Comparison of ENCODE assay signal across 20 mouse cellular contexts in the genomic region with DNA sequence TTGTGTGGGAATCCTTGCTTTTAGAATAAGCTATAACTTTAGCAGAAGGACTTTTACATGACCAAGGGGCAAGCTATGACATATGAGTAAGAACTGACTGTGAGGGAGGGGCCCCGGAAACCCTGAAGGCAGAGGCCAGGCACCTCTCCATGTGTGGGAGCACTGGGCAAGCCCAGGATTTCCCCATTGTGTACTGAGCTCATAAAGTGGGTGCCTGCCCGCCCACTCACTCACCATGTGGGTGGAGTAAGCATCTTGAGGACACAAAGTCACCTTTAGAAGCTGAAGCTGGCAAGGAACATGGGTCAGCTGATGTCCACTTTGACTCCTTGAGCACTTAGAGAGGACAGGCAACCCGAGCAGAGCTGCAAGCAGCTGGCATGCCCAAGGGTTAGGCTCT.
A peak's percentile ranks its signal among the peaks of the same experiment; 100 is the strongest.
DNase-seq lines count a peak whose midpoint lies in the region; ATAC-seq and TF ChIP-seq lines count a peak whose summit lies in the region.
"Had no signal": no experiment of that assay in that cellular context is flagged by ENCODE, and none has a peak within 500 bp of the region (broad histone marks: within the 10 kb centered on the region; RNA-seq: fewer than 3 reads in every experiment).

No protein-coding gene starts in this region.

- peaks cover 4 to 22% of the 10 kb centered on the region in 2 experiments; a peak in 3 of 4 replicates for H3K4me1 ChIP-seq in CH12.LX (ENCODE audit: control insufficient read depth in 1 of 2, insufficient read depth in 2 of 2)
- no peaks in the 10 kb centered on the region for H3K4me1 ChIP-seq in lung, postnatal 0 days (ENCODE audit: insufficient read depth, low read depth, low read length)
- H3K4me1 ChIP-seq in hindbrain, embryonic 10.5 days (replicated peaks): no peaks in the 10 kb centered on the region; the same call in 1 of the 2 replicates
- no peaks in the 10 kb centered on the region for H3K4me1 ChIP-seq in midbrain, embryonic 13.5 days (replicated peaks)
- H3K4me1 ChIP-seq: embryonic facial prominence, embryonic 10.5 days; forebrain, embryonic 10.5 days; hindbrain, embryonic 13.5 days had no signal

- no peak overlapping the region for H3K4me2 ChIP-seq in CH12.LX (ENCODE audit: insufficient read depth, low read depth, poor library complexity, severe bottlenecking)
- H3K4me2 ChIP-seq in lung, postnatal 0 days (replicated peaks; ENCODE audit: low read depth, low read length): no peak overlapping the region
- no peak overlapping the region for H3K4me2 ChIP-seq in midbrain, embryonic 13.5 days (replicated peaks)
- H3K4me2 ChIP-seq: hindbrain, embryonic 13.5 days had no signal

- no peaks in the 10 kb centered on the region for H3K79me2 ChIP-seq in CH12.LX (replicated peaks; ENCODE audit: control insufficient read depth, extremely low read depth, insufficient read depth, poor library complexity, severe bottlenecking)

- H3K27me3 ChIP-seq in CH12.LX (replicated peaks): no peaks in the 10 kb centered on the region
- no peaks in the 10 kb centered on the region for H3K27me3 ChIP-seq in lung, postnatal 0 days (replicated peaks; ENCODE audit: insufficient read depth, low read length)
- H3K27me3 ChIP-seq in hindbrain, embryonic 10.5 days (ENCODE audit: insufficient read depth, poor library complexity, severe bottlenecking): no peaks in the 10 kb centered on the region
- no peaks in the 10 kb centered on the region for H3K27me3 ChIP-seq in midbrain, embryonic 13.5 days
- H3K27me3 ChIP-seq: hindbrain, embryonic 13.5 days had no signal

- TF ChIP-seq POLR2A in CH12.LX (IDR thresholded peaks at IDR 0.05; ENCODE audit: low read depth, low read length): no peak

- peak; percentile 81 for ATAC-seq in lung, postnatal 0 days
- ATAC-seq in midbrain, embryonic 13.5 days: no peak
- ATAC-seq: forebrain, embryonic 16.5 days; hindbrain, postnatal 0 days had no signal

- H3K9me3 ChIP-seq in CH12.LX (replicated peaks; ENCODE audit: low read length): no peaks in the 10 kb centered on the region
- no peaks in the 10 kb centered on the region for H3K9me3 ChIP-seq in lung, postnatal 0 days (ENCODE audit: low read length)
- H3K9me3 ChIP-seq in hindbrain, embryonic 10.5 days: no peaks in the 10 kb centered on the region
- H3K9me3 ChIP-seq in midbrain, embryonic 13.5 days: no peaks in the 10 kb centered on the region
- H3K9me3 ChIP-seq: embryonic facial prominence, embryonic 10.5 days; forebrain, embryonic 10.5 days; G1E; hindbrain, embryonic 13.5 days had no signal

- no peak overlapping the region for H3K4me3 ChIP-seq in CH12.LX (replicated peaks in 1 of 3; ENCODE audit: low read depth in 2 of 3, low read length in 2 of 3, poor library complexity in 1 of 3)
- no peak overlapping the region for H3K4me3 ChIP-seq in lung, postnatal 0 days (ENCODE audit: low read depth, low read length)
- H3K4me3 ChIP-seq in hindbrain, embryonic 10.5 days: no peak overlapping the region
- no peak overlapping the region for H3K4me3 ChIP-seq in midbrain, embryonic 13.5 days (replicated peaks)
- H3K4me3 ChIP-seq: embryonic facial prominence, embryonic 10.5 days; forebrain, embryonic 10.5 days; hindbrain, embryonic 13.5 days had no signal

- no peaks in the 10 kb centered on the region for H3K36me3 ChIP-seq in CH12.LX (replicated peaks in 1 of 2; ENCODE audit: control insufficient read depth in 1 of 2, insufficient read depth in 1 of 2, low read length in 1 of 2)
- H3K36me3 ChIP-seq in lung, postnatal 0 days (ENCODE audit: insufficient read depth, low read length): no peaks in the 10 kb centered on the region
- no peaks in the 10 kb centered on the region for H3K36me3 ChIP-seq in hindbrain, embryonic 10.5 days
- H3K36me3 ChIP-seq in midbrain, embryonic 13.5 days: no peaks in the 10 kb centered on the region
- H3K36me3 ChIP-seq: embryonic facial prominence, embryonic 10.5 days; forebrain, embryonic 10.5 days; G1E; hindbrain, embryonic 13.5 days had no signal

- in situ Hi-C loops in CH12.LX (cut with MboI; ENCODE audit: low pct_ligation_motif_present, low pct_unique_long_range_greater_than_20kb, low sequenced_read_pairs): no loop called here

- TF ChIP-seq CTCF in CH12.LX (conservative IDR thresholded peaks at IDR 0.05 in 1 of 2, IDR thresholded peaks at IDR 0.05 in 1 of 2; ENCODE audit: low read depth in 2 of 2, low read length in 2 of 2): no peak
- TF ChIP-seq CTCF in lung, postnatal 0 days (IDR thresholded peaks at IDR 0.05): no peak

- H3K9ac ChIP-seq in CH12.LX (ENCODE audit: insufficient read depth, low read depth): no peak overlapping the region
- H3K9ac ChIP-seq in lung, postnatal 0 days (replicated peaks; ENCODE audit: low read depth): no peak overlapping the region
- H3K9ac ChIP-seq in midbrain, embryonic 13.5 days (replicated peaks): no peak overlapping the region
- H3K9ac ChIP-seq: hindbrain, embryonic 13.5 days had no signal

- DNase-seq in CH12.LX (ENCODE audit: extremely low read depth): peak; percentile 22
- DNase-seq in fat pad, adult 2 months (ENCODE audit: extremely low read depth, low read depth, low spot score): peak; percentile 39
- peak; percentile 28 for DNase-seq in lung, postnatal 0 days (ENCODE audit: low spot score)
- peak; percentile 42 for DNase-seq in lung, postnatal 36 days
- DNase-seq in hindbrain, embryonic 10.5 days (ENCODE audit: low spot score): no peak
- no peak for DNase-seq in spleen, postnatal 36 days (ENCODE audit: low spot score in 2 of 2)
- DNase-seq: adrenal gland, adult 8-10 months; adrenal gland, postnatal 36 days; cerebellum, adult 2 months; cerebellum, postnatal 10 days; gastrocnemius, postnatal 14 days; heart, postnatal 10 days; heart, postnatal 4 days had no signal

- dilution Hi-C loops in CH12.LX (cut with MboI; ENCODE audit: extremely low pct_ligation_motif_present, extremely low pct_unique_long_range_greater_than_20kb, low sequenced_read_pairs): no loop called here

- no peak for TF ChIP-seq RAD21 in CH12.LX (IDR thresholded peaks at IDR 0.05; ENCODE audit: low read depth, low read length)

- 56% methylated on average over 3 of the region's 3 CpGs for WGBS in lung, postnatal 0 days
- 83% methylated on average over 3 of the region's 3 CpGs for WGBS in hindbrain, embryonic 10.5 days
- WGBS in midbrain, embryonic 13.5 days: 84% methylated on average over 3 of the region's 3 CpGs

- no peak for TF ChIP-seq EP300 in CH12.LX (IDR thresholded peaks at IDR 0.05; ENCODE audit: low read length)
- no peak for TF ChIP-seq EP300 in lung, postnatal 0 days (IDR thresholded peaks at IDR 0.05)

- no peak overlapping the region for H3K27ac ChIP-seq in CH12.LX (ENCODE audit: insufficient read depth, low read depth)
- no peak overlapping the region for H3K27ac ChIP-seq in lung, postnatal 0 days (ENCODE audit: low read length)
- no peak overlapping the region for H3K27ac ChIP-seq in hindbrain, embryonic 10.5 days
- no peak overlapping the region for H3K27ac ChIP-seq in midbrain, embryonic 13.5 days
- H3K27ac ChIP-seq: embryonic facial prominence, embryonic 10.5 days; forebrain, embryonic 10.5 days; hindbrain, embryonic 13.5 days; hindbrain, postnatal 0 days had no signal

TF ChIP-seq in CH12.LX, 34 proteins besides CTCF, POLR2A, EP300 and RAD21:
- TF ChIP-seq ETS1 (conservative IDR thresholded peaks at IDR 0.05; ENCODE audit: low read depth, low read length) (peak; percentile 16; the same call in 1 of the 2 replicates), ZNF384 (IDR thresholded peaks at IDR 0.05; ENCODE audit: low read depth, low read length) (no peak)

Comparison
In these comparisons a context has a peak if more than half of its experiments do, and no peak if none do; other contexts are left out.
1. DNase-seq: peak in CH12.LX (single experiment), fat pad, adult 2 months (single experiment), lung, postnatal 0 days (single experiment) and lung, postnatal 36 days (single experiment); none in hindbrain, embryonic 10.5 days (single experiment) and spleen, postnatal 36 days (0 of 2).